Mouse (Mus musculus) cerebellum, adult 2 months (tissue): ENCODE data around the gene Phgr1.

Experiments
- CTCF ChIP-seq: fragments of 200-500 bp; IDR thresholded peaks from 2 replicates; pipeline ENCODE4 v1.5.1; 2011; ENCODE audit warnings: low read depth, mild to moderate bottlenecking, control low read depth, low read length, moderate library complexity, borderline replicate concordance; ENCODE audit not compliant: insufficient read depth
- POLR2A ChIP-seq: fragments of 200-500 bp; IDR thresholded peaks from 2 replicates; pipeline ENCODE4 v1.6.1; 2011; ENCODE audit warnings: low read length, control low read depth, borderline replicate concordance; ENCODE audit not compliant: insufficient read depth

- TF ChIP-seq POLR2A (no peak), CTCF (no peak)
Observed at GRCm38 (mm10) chr2:118745915-118746901, 26.4 kb upstream of the Phgr1 start.
